24 mouse cellular contexts compared by ENCODE assay signal in the genomic region with DNA sequence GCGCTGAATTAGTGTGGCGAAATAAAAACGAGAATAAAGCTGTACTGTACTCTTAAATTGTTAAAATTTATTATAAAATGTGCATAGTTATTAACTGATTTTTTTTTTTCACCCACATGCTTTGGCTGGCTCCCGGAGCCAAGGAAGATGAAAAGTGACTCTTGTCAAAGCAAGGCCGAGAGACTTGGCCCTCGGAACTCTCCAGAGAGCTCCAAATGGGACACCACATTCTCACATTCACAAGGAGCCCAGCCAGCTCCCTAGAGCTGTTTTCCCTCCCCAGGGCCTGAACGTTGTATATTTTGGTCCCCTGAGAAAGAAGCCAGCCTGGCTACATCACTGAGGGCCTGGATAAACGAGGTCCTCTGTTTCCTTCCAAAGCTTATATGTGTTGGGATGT. TPM values are rescaled to one million over a fixed set of nuclear protein-coding genes. Genes with fewer than 3 reads are reported as not detected.
DNase-seq lines count a peak whose midpoint lies in the region; ATAC-seq lines count a peak whose summit lies in the region.
"Had no signal": no experiment of that assay in that cellular context is flagged by ENCODE, and none has a peak within 500 bp of the region (broad histone marks: within the 10 kb centered on the region; RNA-seq: fewer than 3 reads in every experiment).

No protein-coding gene starts in this region.

- H3K27me3 ChIP-seq in hindbrain, embryonic 15.5 days, result no peaks in the 10 kb centered on the region
- no peaks in the 10 kb centered on the region for H3K27me3 ChIP-seq in hindbrain, embryonic 10.5 days (ENCODE audit: insufficient read depth, poor library complexity, severe bottlenecking)
- H3K27me3 ChIP-seq in kidney, embryonic 15.5 days, result no peaks in the 10 kb centered on the region
- H3K27me3 ChIP-seq: embryonic facial prominence, embryonic 12.5 days; heart, embryonic 15.5 days; intestine, embryonic 15.5 days had no signal

- no peak for ATAC-seq in hindbrain, embryonic 15.5 days (ENCODE audit: low FRiP score, low read depth)
- no peak for ATAC-seq in kidney, embryonic 15.5 days (replicated peaks; ENCODE audit: low FRiP score)
- ATAC-seq: forebrain, embryonic 14.5 days; intestine, embryonic 15.5 days; liver, postnatal 0 days; midbrain, embryonic 16.5 days had no signal

- H3K27ac ChIP-seq in hindbrain, embryonic 15.5 days (replicated peaks), result peak overlapping the region; percentile 34
- no peak overlapping the region for H3K27ac ChIP-seq in hindbrain, embryonic 10.5 days
- H3K27ac ChIP-seq in kidney, embryonic 15.5 days, result no peak overlapping the region
- H3K27ac ChIP-seq: embryonic facial prominence, embryonic 12.5 days; heart, embryonic 15.5 days; intestine, embryonic 15.5 days had no signal

- H3K4me3 ChIP-seq in hindbrain, embryonic 15.5 days, result no peak overlapping the region
- H3K4me3 ChIP-seq in hindbrain, embryonic 10.5 days, result no peak overlapping the region
- H3K4me3 ChIP-seq in kidney, embryonic 15.5 days (replicated peaks), result no peak overlapping the region
- H3K4me3 ChIP-seq: embryonic facial prominence, embryonic 12.5 days; erythroblast, embryonic 14.5 days; heart, embryonic 15.5 days; intestine, embryonic 15.5 days had no signal

- 59% methylated on average over 8 of the region's 8 CpGs for WGBS in hindbrain, embryonic 15.5 days
- WGBS in hindbrain, embryonic 10.5 days, result 81% methylated on average over 8 of the region's 8 CpGs
- WGBS in kidney, embryonic 15.5 days, result 61% methylated on average over 8 of the region's 8 CpGs

- DNase-seq in hindbrain, embryonic 10.5 days (ENCODE audit: low spot score), result no peak
- peak; percentile 20 to 59 for DNase-seq in kidney, postnatal 25 days
- peak; percentile 59 for DNase-seq in adrenal gland, postnatal 10 days
- DNase-seq in kidney, postnatal 4 days, result peak; percentile 14 to 19
- DNase-seq in liver, result no peak
- DNase-seq: B cell, adult 2 months; gastrocnemius, postnatal 25 days; liver, postnatal 0 days; lung, postnatal 36 days; retina, postnatal 1 day; thymus, adult 2 months had no signal

- no peak overlapping the region for H3K4me2 ChIP-seq in hindbrain, embryonic 15.5 days
- H3K4me2 ChIP-seq in kidney, embryonic 15.5 days, result no peak overlapping the region
- H3K4me2 ChIP-seq: embryonic facial prominence, embryonic 12.5 days; heart, embryonic 15.5 days; intestine, embryonic 15.5 days had no signal

- H3K36me3 ChIP-seq in hindbrain, embryonic 15.5 days, result no peaks in the 10 kb centered on the region
- H3K36me3 ChIP-seq in hindbrain, embryonic 10.5 days, result no peaks in the 10 kb centered on the region
- no peaks in the 10 kb centered on the region for H3K36me3 ChIP-seq in kidney, embryonic 15.5 days
- H3K36me3 ChIP-seq: embryonic facial prominence, embryonic 12.5 days; heart, embryonic 15.5 days; intestine, embryonic 15.5 days had no signal

- no peaks in the 10 kb centered on the region for H3K9me3 ChIP-seq in hindbrain, embryonic 15.5 days
- 0 out of 2 replicates have a peak, but pooled peaks cover 7% of the 10 kb centered on the region for H3K9me3 ChIP-seq in hindbrain, embryonic 10.5 days
- H3K9me3 ChIP-seq in kidney, embryonic 15.5 days (replicated peaks), result no peaks in the 10 kb centered on the region
- H3K9me3 ChIP-seq: embryonic facial prominence, embryonic 12.5 days; heart, embryonic 15.5 days; intestine, embryonic 15.5 days had no signal

- H3K9ac ChIP-seq in hindbrain, embryonic 15.5 days, result no peak overlapping the region
- H3K9ac ChIP-seq in kidney, embryonic 15.5 days, result no peak overlapping the region
- H3K9ac ChIP-seq: embryonic facial prominence, embryonic 12.5 days; heart, embryonic 15.5 days; intestine, embryonic 15.5 days; liver, postnatal 0 days had no signal

- peaks cover 10% of the 10 kb centered on the region for H3K4me1 ChIP-seq in hindbrain, embryonic 15.5 days (replicated peaks)
- no peaks in the 10 kb centered on the region for H3K4me1 ChIP-seq in hindbrain, embryonic 10.5 days (replicated peaks)
- peaks cover 5% of the 10 kb centered on the region for H3K4me1 ChIP-seq in kidney, embryonic 15.5 days
- H3K4me1 ChIP-seq: embryonic facial prominence, embryonic 12.5 days; heart, embryonic 15.5 days; intestine, embryonic 15.5 days had no signal

RNA-seq across cellular contexts. Expression of gene A330070K13Rik, which starts 10.0 kb away (rescaled TPM):
- 0.26 TPM in 1 of 2 replicates, not detected in the other for polyA plus RNA-seq in hindbrain, embryonic 15.5 days (2015; fragmentation: Nextera tagmentation; extraction: Ambion mirVana)
- polyA plus RNA-seq in hindbrain, embryonic 10.5 days (2016; fragmentation: Nextera tagmentation; extraction: Ambion mirVana), result not detected in 2 replicates
- not detected in 2 replicates for polyA plus RNA-seq in kidney, embryonic 15.5 days (2015; fragmentation: Nextera tagmentation; extraction: Ambion mirVana)
- not detected for total RNA-seq in adrenal gland, postnatal 10 days (2021)
- total RNA-seq: gastrocnemius, postnatal 25 days; heart, adult 8-10 months; hematopoietic stem cell, adult 5-6 weeks; left cerebral cortex, postnatal 4 days; liver, adult 2 months had no signal
- polyA plus RNA-seq: embryonic facial prominence, embryonic 12.5 days; erythroblast, embryonic 14.5 days; forebrain, embryonic 14.5 days; heart, embryonic 15.5 days; intestine, embryonic 15.5 days; liver, adult 2 months; liver, postnatal 0 days; midbrain, embryonic 16.5 days; stomach, embryonic 16.5 days; thymus, adult 2 months had no signal

RNA-seq across cellular contexts. Expression of gene Caln1, which starts 25.1 kb away (rescaled TPM):
- polyA plus RNA-seq in hindbrain, embryonic 15.5 days (2015; fragmentation: Nextera tagmentation; extraction: Ambion mirVana), result 38.4 and 39.3 TPM in 2 replicates
- polyA plus RNA-seq in hindbrain, embryonic 10.5 days (2016; fragmentation: Nextera tagmentation; extraction: Ambion mirVana), result 0.34 and 0.93 TPM in 2 replicates
- polyA plus RNA-seq in kidney, embryonic 15.5 days (2015; fragmentation: Nextera tagmentation; extraction: Ambion mirVana), result 0.78 and 1.1 TPM in 2 replicates
- 10 to 100 TPM; 26.8 to 33.5 TPM for total RNA-seq in adrenal gland, postnatal 10 days (2021)
- total RNA-seq: hematopoietic stem cell, adult 5-6 weeks had no signal

Comparison
In these comparisons a context has a peak if more than half of its experiments do, and no peak if none do; other contexts are left out.
1. RNA of gene Caln1, which starts 25.1 kb away (polyA plus RNA-seq): 38.4 to 39.3 TPM in hindbrain, embryonic 15.5 days; 0.78 to 1.1 TPM in kidney, embryonic 15.5 days and 0.34 to 0.93 TPM in hindbrain, embryonic 10.5 days; every median in the first group is over 10 times any median in the second.
2. DNase-seq: peak in kidney, postnatal 25 days (2 of 2), adrenal gland, postnatal 10 days (single experiment) and kidney, postnatal 4 days (2 of 2); none in hindbrain, embryonic 10.5 days (single experiment) and liver (single experiment).